Mouse (Mus musculus) limb, embryonic 13.5 days (tissue): ENCODE results near the gene Fam189a1. TPM values are rescaled to one million over a fixed set of nuclear protein-coding genes. Genes with fewer than 3 reads are reported as not detected.
A peak's percentile ranks its signal among the peaks of the same experiment; 100 is the strongest.

Source experiments
- ATAC-seq: fragments of 200-750 bp; cut with Nextera tagmentation; 2 replicates; pipeline ENCODE4 v1.8.0; 2017; ENCODE audit warnings: low read depth, moderate number of reproducible peaks, moderate TSS enrichment; ENCODE audit not compliant: low FRiP score
- H3K27ac ChIP-seq: fragments of 300-500 bp; sonication (generic); 2 replicates; pipeline ENCODE4 v1.5.1; 2015; ENCODE audit warnings: inconsistent platforms, mild to moderate bottlenecking, moderate library complexity
- H3K27me3 ChIP-seq: fragments of 300-500 bp; sonication (generic); 2 replicates; pipeline ENCODE4 v1.6.1; 2015; ENCODE audit warnings: mild to moderate bottlenecking, inconsistent platforms
- H3K36me3 ChIP-seq: fragments of 300-500 bp; sonication (generic); 2 replicates; pipeline ENCODE4 v1.6.1; 2015; ENCODE audit warnings: inconsistent platforms, mild to moderate bottlenecking, moderate library complexity
- H3K4me1 ChIP-seq: fragments of 300-500 bp; sonication (generic); 2 replicates; pipeline ENCODE4 v1.6.1; 2015; ENCODE audit warnings: inconsistent platforms
- H3K4me2 ChIP-seq: fragments of 300-500 bp; sonication (generic); replicated peaks from 2 replicates; pipeline ENCODE4 v1.6.1; 2015; ENCODE audit warnings: inconsistent platforms, mild to moderate bottlenecking, moderate library complexity
- H3K4me3 ChIP-seq: fragments of 300-500 bp; sonication (generic); 2 replicates; pipeline ENCODE4 v1.5.1; 2015; ENCODE audit warnings: moderate library complexity, mild to moderate bottlenecking, inconsistent platforms
- H3K9ac ChIP-seq: fragments of 300-500 bp; sonication (generic); 2 replicates; pipeline ENCODE4 v1.6.1; 2015; ENCODE audit warnings: mild to moderate bottlenecking, inconsistent platforms
- H3K9me3 ChIP-seq: fragments of 300-500 bp; sonication (generic); 2 replicates; pipeline ENCODE4 v1.6.1; 2016; ENCODE audit warnings: inconsistent platforms
- WGBS: fragments of 180-500 bp; shearing (Covaris S2); methylation state at CpG from one replicate; pipeline ENCODE4 v1.1.7; 2015; 5-methylcytosine and 5-hydroxymethylcytosine counted together
- microRNA-seq: library from miRNA; unstranded; fragments of <30 nt; microRNA quantifications from one replicate; pipeline ENCODE4, GENCODE M21; 2016
- polyA plus RNA-seq: library from polyadenylated mRNA; unstranded; fragments of >200 nt; fragmentation: Nextera tagmentation; extraction: Ambion mirVana; gene quantifications from 2 replicates; pipeline ENCODE4 v1.2.1, GENCODE M21; 2015

Fam189a1 gene
- polyA plus RNA-seq, 1 experiment from 2014 or later: 3.3 TPM

DNA sequence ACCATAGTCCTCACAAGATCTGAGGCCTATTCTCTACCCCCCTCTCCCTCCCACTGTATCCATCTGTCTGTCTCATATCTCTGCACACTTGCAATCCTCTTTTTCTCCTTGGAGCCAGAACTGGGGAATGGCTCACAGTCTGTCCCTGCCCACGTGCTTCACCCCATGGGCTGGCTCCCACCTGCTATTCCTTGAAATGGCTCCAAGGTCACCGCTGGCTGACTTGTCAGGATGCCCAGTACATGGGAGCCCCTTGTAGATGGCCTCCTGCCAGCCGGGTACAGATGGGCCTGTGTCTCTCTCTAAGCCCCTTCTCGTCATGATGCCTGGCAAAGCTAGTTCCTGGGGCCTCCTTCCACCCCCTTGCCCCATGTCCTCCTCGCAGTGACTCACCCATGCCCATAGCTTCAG is 428.2 kb downstream of the Fam189a1 start:
- Histone ChIP-seq H3K9ac (no peak overlapping the region), H3K36me3 (no peaks in the 10 kb centered on the region), H3K4me3 (no peak overlapping the region), H3K9me3 (no peaks in the 10 kb centered on the region), H3K4me1 (no peaks in the 10 kb centered on the region), H3K4me2 (no peak overlapping the region), H3K27me3 (no peaks in the 10 kb centered on the region), H3K27ac (no peak overlapping the region)
- 75% methylated on average over 5 of the region's 5 CpGs for WGBS
- no peak for ATAC-seq

GRCm38 (mm10) chr7:64725967-64726695 is 430.2 kb downstream of the Fam189a1 start:
- H3K4me1 ChIP-seq: no peaks in the 10 kb centered on the region
- H3K4me3 ChIP-seq: no peak overlapping the region
- no peaks in the 10 kb centered on the region for H3K36me3 ChIP-seq
- no peak overlapping the region for H3K4me2 ChIP-seq
- no peaks in the 10 kb centered on the region for H3K9me3 ChIP-seq
- no peak overlapping the region for H3K9ac ChIP-seq
- 83% methylated on average over 6 of the region's 6 CpGs for WGBS
- H3K27ac ChIP-seq: no peak overlapping the region
- H3K27me3 ChIP-seq: no peaks in the 10 kb centered on the region
- no peak for ATAC-seq

DNA sequence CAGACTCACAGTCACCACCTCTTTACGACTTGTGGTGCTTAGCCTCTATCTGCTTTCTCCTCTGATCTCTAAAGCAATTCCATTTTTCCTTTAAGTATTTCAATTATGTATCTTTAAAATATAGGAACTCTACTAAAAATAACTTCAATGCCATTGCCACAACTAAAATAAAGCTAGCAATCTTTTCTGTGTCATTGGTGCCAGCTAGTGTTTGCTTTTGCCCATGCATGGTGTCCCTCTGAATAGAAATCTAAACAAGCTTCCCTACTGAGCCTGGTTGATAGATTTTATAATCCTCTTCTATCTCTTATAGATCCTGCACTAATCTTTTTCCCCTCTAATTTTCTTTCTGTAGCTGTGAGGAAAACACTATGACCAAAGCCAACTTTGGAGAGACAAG is 432.0 kb downstream of the Fam189a1 start:
- Histone ChIP-seq H3K9ac (no peak overlapping the region), H3K9me3 (no peaks in the 10 kb centered on the region), H3K36me3 (no peaks in the 10 kb centered on the region), H3K4me2 (no peak overlapping the region), H3K27ac (no peak overlapping the region), H3K4me3 (no peak overlapping the region), H3K27me3 (no peaks in the 10 kb centered on the region), H3K4me1 (no peaks in the 10 kb centered on the region)
- no peak for ATAC-seq
- 83% methylated on average over 1 of the region's 1 CpGs for WGBS

- H3K4me1 ChIP-seq: no peaks in the 10 kb centered on the region
- ATAC-seq: no peak
- no peak overlapping the region for H3K9ac ChIP-seq
- H3K27me3 ChIP-seq: no peaks in the 10 kb centered on the region
- no peaks in the 10 kb centered on the region for H3K9me3 ChIP-seq
- no peak overlapping the region for H3K4me2 ChIP-seq
- WGBS: 80% methylated on average over 3 of the region's 3 CpGs
- H3K27ac ChIP-seq: no peak overlapping the region
- H3K4me3 ChIP-seq: no peak overlapping the region
- no peaks in the 10 kb centered on the region for H3K36me3 ChIP-seq
These were observed 433.1 kb downstream of the Fam189a1 start for GRCm38 (mm10) chr7:64723313-64723712.

- Histone ChIP-seq H3K4me2 (no peak overlapping the region), H3K27ac (no peak overlapping the region), H3K4me3 (no peak overlapping the region), H3K36me3 (no peaks in the 10 kb centered on the region), H3K4me1 (no peaks in the 10 kb centered on the region), H3K9me3 (no peaks in the 10 kb centered on the region), H3K27me3 (no peaks in the 10 kb centered on the region), H3K9ac (no peak overlapping the region)
- 62% methylated on average over 2 of the region's 2 CpGs for WGBS
- no peak for ATAC-seq
These were observed 440.1 kb downstream of the Fam189a1 start for GRCm38 (mm10) chr7:64716286-64716685.

- ATAC-seq: 0 out of 2 replicates have a peak, but pooled peaks have one; percentile 40
- Histone ChIP-seq H3K36me3 (no peaks in the 10 kb centered on the region), H3K4me1 (no peaks in the 10 kb centered on the region), H3K4me2 (no peak overlapping the region), H3K27ac (no peak overlapping the region), H3K9ac (no peak overlapping the region), H3K27me3 (no peaks in the 10 kb centered on the region), H3K9me3 (no peaks in the 10 kb centered on the region), H3K4me3 (no peak overlapping the region)
- WGBS: 84% methylated on average over 13 of the region's 13 CpGs
These were observed 446.7 kb downstream of the Fam189a1 start for GRCm38 (mm10) chr7:64709520-64710262.

DNA sequence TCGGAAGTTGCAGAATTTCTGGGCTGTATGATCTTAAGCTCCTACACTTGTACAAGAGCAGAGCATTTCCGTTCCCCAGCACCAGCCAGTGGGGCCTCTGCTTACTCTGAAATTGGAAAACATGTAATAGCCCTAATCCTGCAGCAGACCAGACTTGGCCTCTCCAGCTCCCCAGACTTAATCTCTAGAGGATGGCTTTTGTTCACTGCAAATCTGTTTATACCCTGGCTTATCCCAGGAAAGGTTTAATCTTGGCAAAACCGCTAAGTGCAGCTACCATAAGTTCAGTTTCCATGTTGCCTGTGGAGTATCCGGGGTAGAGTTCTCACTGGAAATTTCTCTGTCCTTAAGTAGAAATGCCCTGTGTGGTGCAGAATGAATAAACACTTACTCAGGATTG is 448.2 kb downstream of the Fam189a1 start:
- Histone ChIP-seq H3K36me3 (no peaks in the 10 kb centered on the region), H3K4me3 (no peak overlapping the region), H3K27ac (no peak overlapping the region), H3K4me2 (no peak overlapping the region), H3K27me3 (no peaks in the 10 kb centered on the region), H3K9ac (no peak overlapping the region), H3K4me1 (no peaks in the 10 kb centered on the region), H3K9me3 (no peaks in the 10 kb centered on the region)
- no peak for ATAC-seq
- 76% methylated on average over 4 of the region's 4 CpGs for WGBS

Small RNAs within 50 kb of the gene (microRNA-seq; reads per million reads assigned to microRNA genes)
- gene Gm25249: not detected
